In genomic region chr8:128218886-128219285, GRCm38 (mm10) we compare ENCODE assay signal across 21 mouse cellular contexts.
A peak's percentile ranks its signal among the peaks of the same experiment; 100 is the strongest.
DNase-seq lines count a peak whose midpoint lies in the region; ATAC-seq and TF ChIP-seq lines count a peak whose summit lies in the region.
"Had no signal": no experiment of that assay in that cellular context is flagged by ENCODE, and none has a peak within 500 bp of the region (broad histone marks: within the 10 kb centered on the region; RNA-seq: fewer than 3 reads in every experiment).

No protein-coding gene starts in this region.

- TF ChIP-seq EP300 in lung, postnatal 0 days (IDR thresholded peaks at IDR 0.05), result peak; percentile 93

- peak overlapping the region; percentile 89 for H3K27ac ChIP-seq in heart, embryonic 13.5 days (replicated peaks)
- peak overlapping the region; percentile 27; the same call in 1 of the 2 replicates for H3K27ac ChIP-seq in lung, postnatal 0 days (ENCODE audit: low read length)
- H3K27ac ChIP-seq: embryonic facial prominence, embryonic 13.5 days; kidney, embryonic 15.5 days; layer of hippocampus, adult 2 months; left cerebral cortex, adult 2 months; limb, embryonic 12.5 days; liver, embryonic 15.5 days; midbrain, embryonic 10.5 days had no signal

- no peaks in the 10 kb centered on the region for H3K9me3 ChIP-seq in heart, embryonic 13.5 days
- no peaks in the 10 kb centered on the region for H3K9me3 ChIP-seq in lung, postnatal 0 days (ENCODE audit: low read length)
- H3K9me3 ChIP-seq: embryonic facial prominence, embryonic 13.5 days; G1E; kidney, embryonic 15.5 days; limb, embryonic 12.5 days; liver, embryonic 15.5 days; midbrain, embryonic 10.5 days had no signal

- WGBS in heart, embryonic 13.5 days, result 12% methylated on average over 2 of the region's 2 CpGs
- 44% methylated on average over 2 of the region's 2 CpGs for WGBS in lung, postnatal 0 days

- 0 out of 2 replicates have a peak overlapping the region, but pooled peaks have one; percentile 22 for H3K4me2 ChIP-seq in heart, embryonic 13.5 days
- no peak overlapping the region for H3K4me2 ChIP-seq in lung, postnatal 0 days (replicated peaks; ENCODE audit: low read depth, low read length)
- H3K4me2 ChIP-seq: embryonic facial prominence, embryonic 13.5 days; kidney, embryonic 15.5 days; limb, embryonic 12.5 days; liver, embryonic 15.5 days had no signal

- no peak overlapping the region for H3K9ac ChIP-seq in heart, embryonic 13.5 days
- no peak overlapping the region for H3K9ac ChIP-seq in lung, postnatal 0 days (replicated peaks; ENCODE audit: low read depth)
- H3K9ac ChIP-seq: embryonic facial prominence, embryonic 13.5 days; kidney, embryonic 15.5 days; limb, embryonic 12.5 days; liver, embryonic 15.5 days had no signal

- no peak overlapping the region for H3K4me3 ChIP-seq in heart, embryonic 13.5 days
- no peak overlapping the region for H3K4me3 ChIP-seq in lung, postnatal 0 days (ENCODE audit: low read depth, low read length)
- H3K4me3 ChIP-seq: embryonic facial prominence, embryonic 13.5 days; erythroblast, embryonic 14.5 days; kidney, embryonic 15.5 days; layer of hippocampus, adult 2 months; left cerebral cortex, adult 2 months; limb, embryonic 12.5 days; liver, embryonic 15.5 days; midbrain, embryonic 10.5 days had no signal

- ATAC-seq in heart, embryonic 13.5 days (ENCODE audit: extremely low read depth, insufficient number of reproducible peaks, low FRiP score, low TSS enrichment), result no peak
- ATAC-seq in lung, postnatal 0 days, result peak; percentile 70
- ATAC-seq: hindbrain, embryonic 16.5 days; midbrain, embryonic 16.5 days had no signal

- H3K27me3 ChIP-seq in heart, embryonic 13.5 days (replicated peaks), result no peaks in the 10 kb centered on the region
- no peaks in the 10 kb centered on the region for H3K27me3 ChIP-seq in lung, postnatal 0 days (replicated peaks; ENCODE audit: insufficient read depth, low read length)
- H3K27me3 ChIP-seq: embryonic facial prominence, embryonic 13.5 days; kidney, embryonic 15.5 days; limb, embryonic 12.5 days; liver, embryonic 15.5 days had no signal

- no peaks in the 10 kb centered on the region for H3K36me3 ChIP-seq in heart, embryonic 13.5 days
- no peaks in the 10 kb centered on the region for H3K36me3 ChIP-seq in lung, postnatal 0 days (ENCODE audit: insufficient read depth, low read length)
- H3K36me3 ChIP-seq: embryonic facial prominence, embryonic 13.5 days; G1E; kidney, embryonic 15.5 days; limb, embryonic 12.5 days; liver, embryonic 15.5 days; midbrain, embryonic 10.5 days had no signal

- no peak for TF ChIP-seq CTCF in lung, postnatal 0 days (IDR thresholded peaks at IDR 0.05)

- peak; percentile 37 for DNase-seq in heart, adult 11 months
- no peak for DNase-seq in heart, postnatal 14 days
- DNase-seq in heart, adult 18-20 months, result no peak
- DNase-seq in lung, postnatal 0 days (ENCODE audit: low spot score), result peak; percentile 65
- no peak for DNase-seq in lung, adult 18-20 months
- DNase-seq in lung, postnatal 36 days, result peak; percentile 16
- DNase-seq in cerebellum, adult 9-10 months, result no peak
- DNase-seq: right cerebral cortex, postnatal 25 days; thymus, postnatal 14 days had no signal

- intact Hi-C loops in heart, postnatal 14 days (cut with DNase I), result loop anchor here (5.0 kb wide), 1 partner anchor 138 kb away; the partner anchor contains the start of gene Nrp1

- H3K4me1 ChIP-seq in heart, embryonic 13.5 days, result peaks cover 54% of the 10 kb centered on the region
- peaks cover 2% of the 10 kb centered on the region; the same call in 1 of the 2 replicates for H3K4me1 ChIP-seq in lung, postnatal 0 days (ENCODE audit: insufficient read depth, low read depth, low read length)
- H3K4me1 ChIP-seq: limb, embryonic 12.5 days; liver, embryonic 15.5 days; midbrain, embryonic 10.5 days had no signal

Comparison
In these comparisons a context has a peak if more than half of its experiments do, and no peak if none do; other contexts are left out.
1. DNase-seq: peak in heart, adult 11 months (single experiment), lung, postnatal 0 days (single experiment) and lung, postnatal 36 days (single experiment); none in heart, postnatal 14 days (0 of 2), heart, adult 18-20 months (0 of 2), lung, adult 18-20 months (0 of 2) and cerebellum, adult 9-10 months (single experiment).